Mouse (Mus musculus) intestine, embryonic 16.5 days (tissue): ENCODE measurements around the gene Nudt14. TPM values are rescaled to one million over a fixed set of nuclear protein-coding genes. Genes with fewer than 3 reads are reported as not detected.

Experiments used
- ATAC-seq: fragments of 200-750 bp; cut with Nextera tagmentation; 2 replicates; pipeline ENCODE4 v1.8.0; 2017; ENCODE audit warnings: moderate TSS enrichment, moderate library complexity
- H3K27ac ChIP-seq: fragments of 300-500 bp; sonication (generic); 2 replicates; pipeline ENCODE4 v1.5.1; 2014; ENCODE audit warnings: mild to moderate bottlenecking, low read length
- H3K27me3 ChIP-seq: fragments of 300-500 bp; sonication (generic); replicated peaks from 2 replicates; pipeline ENCODE4 v1.6.1; 2014; ENCODE audit warnings: low read length, control low read depth, mixed read lengths; ENCODE audit not compliant: control insufficient read depth, insufficient read depth
- H3K36me3 ChIP-seq: fragments of 300-500 bp; sonication (generic); 2 replicates; pipeline ENCODE4 v1.6.1; 2014; ENCODE audit warnings: low read length, control low read depth; ENCODE audit not compliant: control insufficient read depth, insufficient read depth
- H3K4me1 ChIP-seq: fragments of 300-500 bp; sonication (generic); 2 replicates; pipeline ENCODE4 v1.6.1; 2014; ENCODE audit warnings: low read length, control low read depth, mixed read lengths; ENCODE audit not compliant: control insufficient read depth, insufficient read depth
- H3K4me2 ChIP-seq: fragments of 300-500 bp; sonication (generic); 2 replicates; pipeline ENCODE4 v1.6.1; 2014; ENCODE audit warnings: low read depth, low read length, control low read depth
- H3K4me3 ChIP-seq: fragments of 300-500 bp; sonication (generic); 2 replicates; pipeline ENCODE4 v1.5.1; 2014; ENCODE audit warnings: mild to moderate bottlenecking, low read length
- H3K9ac ChIP-seq: fragments of 300-500 bp; sonication (generic); 2 replicates; pipeline ENCODE4 v1.6.1; 2014; ENCODE audit warnings: low read depth, low read length
- H3K9me3 ChIP-seq: fragments of 300-500 bp; sonication (generic); 2 replicates; pipeline ENCODE4 v1.6.1; 2016; ENCODE audit warnings: low read length, control low read depth; ENCODE audit not compliant: control insufficient read depth
- WGBS: fragments of 180-500 bp; shearing (Covaris S2); extraction: QIAGEN DNeasy Blood & Tissue Kit; methylation state at CpG from one replicate; pipeline ENCODE4 v1.1.7; 2014; 5-methylcytosine and 5-hydroxymethylcytosine counted together
- polyA plus RNA-seq: library from polyadenylated mRNA; unstranded; fragments of >200 nt; fragmentation: Nextera tagmentation; extraction: Ambion mirVana; gene quantifications from 2 replicates; pipeline ENCODE4 v1.2.1, GENCODE M21; 2015

Nudt14 gene
- polyA plus RNA-seq, 1 experiment from 2014 or later: 100 TPM

GRCm38 (mm10) chr12:112917906-112918305 lies 24.0 kb downstream of the Nudt14 start:
- Histone ChIP-seq H3K27me3 (no peaks in the 10 kb centered on the region), H3K36me3 (no peaks in the 10 kb centered on the region), H3K27ac (no peak overlapping the region), H3K4me3 (no peak overlapping the region), H3K4me1 (peaks cover 9% of the 10 kb centered on the region; the same call in 1 of the 2 replicates), H3K9ac (no peak overlapping the region), H3K4me2 (no peak overlapping the region), H3K9me3 (no peaks in the 10 kb centered on the region)
- no peak for ATAC-seq
- WGBS: 48% methylated on average over 8 of the region's 8 CpGs

GRCm38 (mm10) chr12:112917486-112917885 lies 24.4 kb downstream of the Nudt14 start:
- no peak overlapping the region for H3K4me3 ChIP-seq

DNA sequence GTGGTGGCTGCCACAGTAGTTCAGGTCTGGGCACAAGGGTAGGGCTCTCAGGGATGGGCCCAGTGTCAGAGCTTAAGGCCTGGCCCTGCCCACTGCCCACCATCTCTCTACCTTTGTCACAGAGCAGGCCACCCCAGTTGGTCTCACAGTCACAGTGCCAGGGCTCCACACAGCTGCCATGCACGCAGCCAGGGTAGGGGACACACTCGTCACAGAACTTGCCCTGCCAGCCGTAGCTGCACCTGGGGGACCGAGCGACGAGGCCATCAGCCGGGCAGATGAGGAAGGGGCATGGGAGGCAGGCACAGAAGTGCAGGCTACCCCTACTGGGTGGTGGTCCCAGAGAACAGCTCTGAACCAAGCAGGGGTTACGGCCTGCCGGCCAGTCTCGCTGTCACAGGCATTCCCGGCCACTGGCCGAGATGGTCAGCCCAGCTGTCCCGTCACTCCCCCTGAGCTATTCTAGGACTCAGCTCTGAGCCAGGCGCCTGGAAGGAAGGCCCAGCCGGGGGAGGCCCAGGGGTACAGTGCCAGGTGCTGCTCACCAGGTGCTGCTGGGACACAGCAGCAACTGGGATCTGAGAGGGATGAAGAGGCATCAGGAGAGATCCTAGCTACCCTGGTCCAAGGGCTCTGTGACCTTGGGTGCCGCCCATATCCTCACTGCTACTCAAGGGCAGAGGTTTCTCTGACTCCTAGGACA lies 25.1 kb downstream of the Nudt14 start:
- Histone ChIP-seq H3K4me2 (no peak overlapping the region), H3K9ac (no peak overlapping the region), H3K4me1 (peaks cover 9% of the 10 kb centered on the region; the same call in 1 of the 2 replicates), H3K27me3 (no peaks in the 10 kb centered on the region), H3K27ac (no peak overlapping the region), H3K4me3 (no peak overlapping the region), H3K36me3 (no peaks in the 10 kb centered on the region), H3K9me3 (no peaks in the 10 kb centered on the region)
- ATAC-seq: no peak
- WGBS: 83% methylated on average over 16 of the region's 16 CpGs

More at GRCm38 (mm10) chr12:112917486-112917885, 24.4 kb downstream of the Nudt14 start:
- 77% methylated on average over 11 of the region's 11 CpGs for WGBS
- Histone ChIP-seq H3K36me3 (no peaks in the 10 kb centered on the region), H3K9ac (no peak overlapping the region), H3K4me1 (peaks cover 9% of the 10 kb centered on the region; the same call in 1 of the 2 replicates), H3K4me2 (no peak overlapping the region), H3K27me3 (no peaks in the 10 kb centered on the region), H3K9me3 (no peaks in the 10 kb centered on the region), H3K27ac (no peak overlapping the region)
- no peak for ATAC-seq

DNA sequence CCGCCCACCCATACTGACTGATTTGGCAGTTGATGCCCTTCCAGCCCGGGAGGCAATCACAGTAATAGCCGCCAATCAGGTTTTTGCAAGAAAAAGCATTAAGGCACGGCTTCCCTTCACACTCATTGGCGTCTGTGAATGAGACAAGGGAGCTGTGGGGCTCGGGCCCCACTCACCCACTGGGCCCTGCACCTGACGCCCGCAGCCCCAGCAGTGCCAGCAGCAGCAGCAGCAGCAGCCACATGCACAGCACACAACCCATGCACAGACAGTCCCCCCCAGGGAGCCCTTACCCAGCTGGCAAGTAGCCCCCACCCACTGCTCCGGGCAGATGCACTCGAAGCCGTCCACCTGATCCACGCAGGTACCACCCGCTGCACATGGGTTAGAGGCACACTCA lies 26.3 kb downstream of the Nudt14 start:
- Histone ChIP-seq H3K4me2 (no peak overlapping the region), H3K9ac (no peak overlapping the region), H3K4me1 (peaks cover 9% of the 10 kb centered on the region; the same call in 1 of the 2 replicates), H3K4me3 (no peak overlapping the region), H3K36me3 (no peaks in the 10 kb centered on the region), H3K9me3 (no peaks in the 10 kb centered on the region), H3K27ac (no peak overlapping the region), H3K27me3 (no peaks in the 10 kb centered on the region)
- WGBS: 75% methylated on average over 13 of the region's 13 CpGs
- ATAC-seq: peak; percentile 2; the same call in 1 of the 2 replicates

GRCm38 (mm10) chr12:112914527-112914926 lies 27.4 kb downstream of the Nudt14 start:
- WGBS: 74% methylated on average over 11 of the region's 11 CpGs
- Histone ChIP-seq H3K27me3 (no peaks in the 10 kb centered on the region), H3K4me3 (no peak overlapping the region), H3K4me1 (peaks cover 9% of the 10 kb centered on the region; the same call in 1 of the 2 replicates), H3K4me2 (no peak overlapping the region), H3K27ac (no peak overlapping the region), H3K9ac (no peak overlapping the region), H3K9me3 (no peaks in the 10 kb centered on the region), H3K36me3 (no peaks in the 10 kb centered on the region)
- ATAC-seq: no peak

DNA sequence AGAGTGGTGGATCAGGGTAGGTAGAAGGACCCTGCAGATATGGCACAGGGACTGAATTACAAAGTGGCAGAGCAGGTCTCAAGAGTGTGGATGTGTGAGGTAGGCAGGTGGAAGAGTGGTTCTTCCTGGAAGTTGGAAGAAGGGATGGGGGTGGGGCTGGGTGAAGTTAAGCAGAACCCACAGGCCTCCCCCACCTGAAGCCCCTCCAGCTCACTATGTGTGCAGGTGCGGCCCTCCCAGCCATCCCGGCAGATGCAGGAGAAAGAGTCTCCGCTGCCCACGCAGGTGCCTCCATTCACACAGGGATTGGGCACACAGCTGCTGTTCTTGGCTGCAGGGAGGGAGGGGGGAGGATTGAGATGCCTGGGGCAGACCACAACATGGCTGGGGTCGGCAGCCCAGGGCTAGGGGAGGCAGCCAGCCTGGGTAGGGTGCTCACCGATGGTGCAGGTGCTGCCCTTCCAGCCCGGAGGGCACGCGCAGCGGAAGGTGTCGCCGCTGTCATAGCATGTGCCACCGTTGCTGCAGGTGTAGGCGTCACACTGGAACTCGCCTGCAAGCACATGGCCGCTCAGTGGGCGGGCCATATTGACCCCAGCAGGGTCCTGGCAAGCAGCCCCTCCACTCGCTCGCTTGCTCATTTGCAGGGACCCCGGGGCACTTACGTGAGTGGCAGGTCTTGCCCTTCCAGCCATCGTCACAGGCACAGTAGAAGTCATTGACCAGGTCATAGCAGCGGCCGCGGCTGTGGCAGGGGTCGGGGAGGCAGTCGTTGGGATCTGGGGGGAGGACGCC lies 28.8 kb downstream of the Nudt14 start:
- Histone ChIP-seq H3K36me3 (no peaks in the 10 kb centered on the region), H3K4me1 (peaks cover 9% of the 10 kb centered on the region; the same call in 1 of the 2 replicates), H3K9ac (no peak overlapping the region), H3K27ac (no peak overlapping the region), H3K4me2 (no peak overlapping the region), H3K9me3 (no peaks in the 10 kb centered on the region), H3K4me3 (no peak overlapping the region), H3K27me3 (no peaks in the 10 kb centered on the region)
- ATAC-seq: no peak
- WGBS: 90% methylated on average over 28 of the region's 28 CpGs

- no peak overlapping the region for H3K27ac ChIP-seq
- no peak overlapping the region for H3K4me2 ChIP-seq
- no peak overlapping the region for H3K4me3 ChIP-seq
- no peak overlapping the region for H3K9ac ChIP-seq
- H3K36me3 ChIP-seq: no peaks in the 10 kb centered on the region
- no peak for ATAC-seq
- H3K4me1 ChIP-seq: peaks cover 9% of the 10 kb centered on the region; the same call in 1 of the 2 replicates
- no peaks in the 10 kb centered on the region for H3K27me3 ChIP-seq
- WGBS: 84% methylated on average over 17 of the region's 17 CpGs
- no peaks in the 10 kb centered on the region for H3K9me3 ChIP-seq
Measured at GRCm38 (mm10) chr12:112911701-112912100, 30.2 kb downstream of the Nudt14 start.

DNA sequence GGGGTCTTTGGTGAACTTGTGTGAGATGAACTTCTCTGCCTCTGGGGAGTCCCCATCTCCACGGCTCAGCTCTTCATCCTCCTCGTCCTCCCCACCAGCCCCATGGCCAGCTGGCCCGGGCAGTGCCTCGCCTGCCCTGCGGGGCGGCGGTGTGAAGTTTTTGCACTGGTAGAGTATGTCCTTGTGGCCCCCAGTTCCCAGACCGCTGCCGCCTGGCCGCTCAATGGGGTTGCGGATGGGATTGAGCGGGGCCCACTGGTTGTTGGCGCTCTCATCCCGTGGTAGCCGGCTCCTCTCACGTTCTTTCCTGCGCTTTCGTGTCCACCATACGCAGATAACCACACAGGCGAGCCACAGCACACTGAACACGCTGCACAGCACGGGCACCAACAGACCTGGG lies 32.9 kb downstream of the Nudt14 start:
- H3K4me3 ChIP-seq: no peak overlapping the region
- no peaks in the 10 kb centered on the region for H3K36me3 ChIP-seq
- no peak overlapping the region for H3K4me2 ChIP-seq
- H3K4me1 ChIP-seq: no peaks in the 10 kb centered on the region
- no peak overlapping the region for H3K27ac ChIP-seq
- H3K9ac ChIP-seq: no peak overlapping the region
- no peaks in the 10 kb centered on the region for H3K27me3 ChIP-seq
- H3K9me3 ChIP-seq: no peaks in the 10 kb centered on the region
- no peak for ATAC-seq
- 92% methylated on average over 22 of the region's 22 CpGs for WGBS

GRCm38 (mm10) chr12:112905001-112905400 lies 36.9 kb downstream of the Nudt14 start:
- WGBS: 85% methylated on average over 5 of the region's 5 CpGs
- no peaks in the 10 kb centered on the region for H3K4me1 ChIP-seq
- H3K4me2 ChIP-seq: no peak overlapping the region
- no peak for ATAC-seq
- no peaks in the 10 kb centered on the region for H3K27me3 ChIP-seq
- H3K27ac ChIP-seq: no peak overlapping the region
- no peak overlapping the region for H3K4me3 ChIP-seq
- no peaks in the 10 kb centered on the region for H3K9me3 ChIP-seq
- H3K9ac ChIP-seq: no peak overlapping the region
- H3K36me3 ChIP-seq: no peaks in the 10 kb centered on the region
